Mouse (Mus musculus) layer of hippocampus, adult 11-12 months (tissue): Measurements from ENCODE around the gene Spata13.

Source experiments
- DNase-seq: peaks from one replicate; pipeline ENCODE4 v3.0.0; 2022; ENCODE audit warnings: low spot score

The Spata13 gene

DNA sequence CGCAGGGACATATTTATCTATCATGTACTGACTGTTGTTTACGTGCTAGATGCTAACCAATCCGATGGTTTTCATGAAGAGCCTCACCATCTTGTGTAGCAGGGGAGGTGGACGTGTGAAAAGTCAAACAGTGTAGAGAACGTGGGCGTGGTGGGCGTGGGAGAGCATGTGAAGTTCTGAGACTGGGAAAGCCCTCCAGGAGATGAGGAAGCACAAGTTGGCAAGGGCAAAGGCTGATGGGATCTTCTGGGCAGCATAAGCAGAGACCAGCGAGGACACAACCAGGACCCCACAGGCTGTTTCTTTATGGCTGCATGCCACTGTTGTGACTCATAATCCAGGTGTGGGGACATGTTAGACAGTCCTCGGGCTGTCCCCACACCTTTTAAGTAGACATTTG, 5.4 kb downstream of the Spata13 start:
- no peak for DNase-seq

DNA sequence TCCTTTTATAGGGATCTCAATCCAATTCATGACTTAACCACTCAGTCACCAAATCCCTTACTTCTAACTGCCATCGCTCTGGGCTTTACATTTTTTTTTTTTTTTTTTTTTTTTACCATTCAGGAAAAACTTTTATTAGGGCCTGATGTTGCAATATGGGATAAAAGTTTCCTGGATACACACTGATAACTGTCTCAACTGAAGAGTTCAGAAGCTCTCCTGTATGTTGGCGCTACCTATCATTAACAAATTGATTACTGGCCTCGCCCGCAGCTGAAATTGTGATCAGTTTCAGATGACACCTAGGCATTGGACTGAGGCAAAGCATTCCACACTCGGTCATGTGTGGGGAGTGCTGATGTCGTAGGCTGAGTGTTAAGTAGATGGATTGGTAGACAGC, 7.3 kb downstream of the Spata13 start:
- no peak for DNase-seq

DNA sequence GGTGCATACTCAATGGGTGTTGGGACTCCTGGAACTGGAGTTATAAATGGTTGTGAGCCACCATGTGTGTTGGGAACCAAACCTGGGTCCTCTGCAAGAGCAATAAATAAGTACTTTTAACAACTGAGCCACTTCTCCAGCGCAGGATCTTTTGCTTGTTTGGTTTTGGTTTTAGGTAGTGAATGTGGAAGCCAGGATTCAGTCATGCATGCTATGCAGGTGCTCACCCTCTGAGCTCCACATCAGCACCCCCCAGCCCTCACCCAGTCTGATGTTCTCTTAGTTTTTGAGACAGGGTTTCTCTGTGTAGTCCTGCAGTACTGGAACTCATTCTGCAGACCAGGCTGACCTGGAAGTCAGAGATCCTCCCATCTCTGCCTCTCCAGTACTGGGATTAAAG, 8.3 kb downstream of the Spata13 start:
- DNase-seq: no peak

DNA sequence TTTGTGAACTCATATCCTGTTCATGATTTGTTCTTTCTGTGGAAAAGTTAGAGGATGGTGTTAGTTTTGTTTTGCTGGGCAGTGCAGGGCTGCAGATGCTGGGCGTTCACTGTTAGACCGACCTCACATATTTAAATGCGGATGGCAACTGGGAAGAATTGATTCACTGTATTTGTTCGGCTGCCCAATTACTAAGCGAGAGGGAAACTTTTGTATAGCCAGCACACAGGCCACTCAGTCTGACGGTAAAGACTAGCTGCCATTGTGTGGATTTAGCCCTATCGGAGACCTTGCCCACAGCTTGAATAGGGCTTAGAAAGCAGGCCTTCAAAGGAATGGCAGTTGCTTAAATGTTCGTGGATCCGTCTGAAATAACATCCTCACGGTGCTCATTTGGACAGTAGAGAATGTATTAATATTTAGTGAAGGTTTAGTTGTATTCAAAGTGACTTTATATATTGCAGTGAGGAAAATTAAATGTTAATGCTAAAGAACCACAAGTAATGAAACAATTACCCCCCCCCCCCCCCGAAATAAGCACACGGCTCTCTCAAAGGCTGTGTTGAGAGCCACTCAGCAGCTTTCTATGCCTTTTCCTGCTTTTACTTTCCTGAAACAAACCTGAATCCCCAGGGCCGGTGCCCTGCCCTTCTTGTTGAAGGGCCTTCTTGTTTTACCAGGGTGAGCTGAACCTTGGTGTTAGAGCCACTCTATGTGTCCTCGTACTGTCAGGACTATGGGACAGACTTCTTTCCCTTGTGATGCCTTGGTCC, 9.5 kb downstream of the Spata13 start:
- DNase-seq: no peak

DNA sequence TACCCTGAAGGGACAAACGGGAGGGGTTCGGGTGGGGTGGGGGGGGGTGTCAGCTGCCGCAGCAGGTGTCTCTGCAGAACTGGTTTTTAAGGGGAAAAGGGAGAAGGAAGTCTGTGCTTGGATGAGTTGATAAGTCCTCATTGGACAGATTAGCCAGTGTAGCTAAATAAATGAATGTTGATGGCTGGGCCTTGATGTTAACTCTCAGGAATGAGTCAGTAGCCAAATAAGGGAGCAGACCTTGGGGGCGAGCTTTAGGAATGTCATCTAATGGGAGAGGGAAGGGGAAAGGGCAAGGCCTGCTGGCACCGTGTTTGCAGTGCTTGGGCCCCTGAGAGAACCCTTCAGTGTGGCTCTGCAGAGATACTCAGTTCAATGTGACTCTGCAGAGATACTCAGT, 12.6 kb downstream of the Spata13 start:
- DNase-seq: no peak

DNA sequence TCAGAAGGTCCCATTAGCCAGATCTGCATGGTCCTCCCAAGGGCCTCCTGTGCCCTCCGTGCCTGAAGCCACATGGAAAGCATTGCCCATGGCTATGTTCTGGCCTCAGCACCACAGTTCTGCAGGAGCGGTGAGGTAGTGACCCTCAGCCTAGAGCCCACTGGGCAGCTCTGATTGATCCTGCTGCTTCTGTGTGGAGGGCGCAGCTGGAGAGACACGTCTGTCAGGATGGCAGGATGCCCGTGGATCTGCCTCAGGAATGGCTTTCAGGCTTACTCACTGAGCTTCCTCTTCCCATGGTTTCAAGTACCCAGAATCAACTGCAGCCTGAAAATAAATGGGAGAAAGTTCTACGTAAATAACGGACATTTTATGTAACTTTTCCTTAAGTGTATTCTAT, 14.1 kb downstream of the Spata13 start:
- no peak for DNase-seq

DNA sequence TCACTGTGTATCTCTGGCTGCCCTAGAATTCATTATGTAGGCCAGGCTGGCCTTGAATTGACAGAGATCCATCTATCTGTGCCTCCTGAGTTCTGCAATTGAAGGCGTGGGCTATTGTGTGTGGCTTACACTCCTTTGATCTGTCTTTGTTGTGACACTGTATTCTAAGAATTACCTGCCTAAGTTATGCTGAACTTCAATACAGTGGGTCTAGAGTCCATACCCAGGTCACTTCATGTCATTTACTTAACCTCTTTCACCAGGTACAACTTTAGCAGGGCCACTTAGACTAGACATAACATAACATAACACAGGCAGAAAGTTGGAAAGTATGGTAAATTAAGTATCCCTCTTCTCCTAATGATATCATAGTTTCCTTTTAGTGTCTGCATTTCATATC, 15.2 kb downstream of the Spata13 start:
- no peak for DNase-seq

DNA sequence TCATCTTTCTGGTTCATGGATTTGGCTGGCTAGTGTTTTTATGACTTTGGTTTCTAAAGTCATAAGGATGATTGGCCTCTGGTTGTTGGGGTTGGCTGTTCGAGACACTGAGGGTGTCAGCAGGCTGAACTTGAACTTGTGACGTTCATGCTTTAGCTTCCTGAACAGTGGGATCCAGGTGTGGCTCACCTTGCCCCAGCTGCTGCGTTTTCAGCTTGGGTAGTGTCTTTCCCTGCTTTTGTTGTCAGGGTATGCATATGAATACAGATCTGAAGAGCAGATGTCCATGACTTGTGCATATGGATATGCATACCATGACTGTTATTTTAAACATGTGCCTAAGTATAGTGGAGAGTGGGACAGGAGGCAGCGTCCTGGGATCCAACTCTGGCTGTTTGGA, 19.4 kb downstream of the Spata13 start:
- no peak for DNase-seq

DNA sequence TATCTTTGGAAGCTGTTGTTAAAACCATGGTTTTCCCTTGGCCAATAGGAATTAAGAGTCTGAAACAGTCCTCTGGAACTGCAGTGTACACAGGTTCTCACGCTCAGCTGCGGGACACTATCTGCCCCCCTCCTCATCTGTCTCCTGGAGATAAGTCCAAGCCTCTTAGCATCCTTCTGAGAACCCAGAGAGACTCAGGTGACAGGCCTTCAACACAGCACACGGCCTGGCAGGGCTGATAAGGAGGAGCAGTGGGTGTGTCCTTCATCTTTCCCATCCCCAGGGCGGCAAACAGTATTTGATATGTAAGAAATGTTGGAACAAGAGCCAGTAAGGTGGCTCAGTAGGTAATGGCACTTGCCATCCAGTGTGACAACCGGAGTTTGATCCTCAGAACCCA, 20.2 kb downstream of the Spata13 start:
- DNase-seq: no peak

DNA sequence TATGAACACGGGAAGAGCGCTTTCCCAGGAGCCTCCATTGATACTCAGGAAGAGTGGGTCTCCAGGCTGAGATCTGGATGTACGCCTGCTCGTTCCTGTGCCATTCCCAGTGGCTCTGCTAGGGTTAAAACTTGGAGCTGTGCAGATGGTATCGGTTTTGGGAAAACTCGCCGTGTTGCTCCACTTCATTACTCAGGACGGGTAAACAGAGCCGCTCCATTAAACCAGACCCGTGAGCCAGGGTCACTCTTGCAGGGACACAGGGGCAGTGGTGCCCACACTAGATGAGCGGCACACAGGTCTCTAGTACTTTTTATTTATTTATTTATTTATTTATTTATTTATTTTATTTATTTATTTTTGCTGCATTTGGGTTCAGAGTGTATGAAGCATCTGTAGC, 20.9 kb downstream of the Spata13 start:
- no peak for DNase-seq

DNA sequence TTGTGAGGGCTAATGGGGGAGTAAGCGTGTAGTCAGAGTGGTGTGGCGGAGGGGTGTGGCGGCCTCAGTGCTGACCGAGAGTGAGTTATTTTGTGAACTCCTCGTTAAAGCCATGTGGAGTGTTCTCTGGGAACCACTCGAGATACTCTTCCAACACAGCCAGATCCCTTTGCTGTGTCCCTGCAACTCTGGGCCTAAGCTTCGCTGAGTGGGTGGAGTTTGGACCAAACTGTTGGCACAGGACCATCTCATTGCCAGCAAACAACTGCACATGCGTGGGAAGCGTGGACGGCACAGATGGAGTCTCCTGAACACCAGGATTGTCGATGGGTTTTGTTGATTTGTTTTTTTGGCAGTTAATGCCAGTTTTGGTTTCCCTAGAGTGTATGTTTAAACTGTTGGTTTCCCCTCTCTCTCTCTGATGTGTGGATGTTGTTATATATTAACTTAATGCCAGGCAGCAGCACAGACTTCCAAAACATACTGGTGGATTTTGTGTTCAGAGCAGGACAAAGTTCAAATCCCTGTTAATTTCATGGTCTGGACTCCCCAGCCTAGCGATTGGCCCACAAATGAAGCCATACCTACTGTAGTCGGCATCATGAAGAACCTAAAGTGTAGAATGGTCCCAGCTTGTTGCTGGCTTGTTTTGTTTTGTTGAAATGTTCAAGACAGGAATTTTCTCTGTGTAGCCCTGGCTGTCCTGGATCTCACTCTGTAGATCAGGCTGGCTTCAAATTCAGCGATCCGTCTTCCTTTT, 22.3 kb downstream of the Spata13 start:
- DNase-seq: peak; percentile 87

DNA sequence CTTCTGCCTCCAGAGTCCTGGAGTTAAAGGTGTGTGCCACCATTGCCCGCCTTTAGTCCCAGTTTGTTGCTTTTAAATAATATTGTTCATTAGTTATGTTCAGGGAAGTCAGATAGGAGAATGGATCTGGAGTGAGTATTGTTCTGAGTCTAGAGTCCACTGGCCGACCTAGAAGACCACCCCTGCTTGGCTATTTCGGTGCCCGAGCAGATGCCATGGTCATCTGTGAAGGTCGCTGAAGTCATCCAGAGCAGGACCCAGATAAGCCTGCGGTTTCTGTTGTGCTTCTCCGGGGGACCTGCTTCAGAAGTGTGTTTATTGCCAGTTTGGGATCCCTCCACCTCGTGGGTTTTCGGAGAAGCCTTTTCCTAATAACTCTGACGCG, 22.9 kb downstream of the Spata13 start:
- DNase-seq: no peak

DNA sequence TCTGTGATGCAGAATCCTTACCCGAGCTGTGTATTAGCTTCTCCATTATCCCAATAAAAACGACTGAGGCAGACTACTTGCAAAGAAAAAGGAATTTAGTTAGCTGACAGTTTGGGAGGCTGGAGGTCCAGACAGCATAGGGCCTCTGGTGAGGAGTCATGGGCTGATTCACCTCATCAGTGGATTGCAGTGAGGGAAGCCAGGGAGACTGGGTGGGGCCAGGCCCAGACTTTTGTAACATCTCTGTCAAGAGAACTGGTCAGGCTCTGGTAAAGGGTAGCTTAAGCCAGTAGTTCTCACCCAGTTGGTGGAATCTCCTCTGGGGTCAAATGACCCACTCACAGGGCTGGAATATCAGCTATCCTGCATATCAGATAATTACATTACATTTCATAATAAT, 24.1 kb downstream of the Spata13 start:
- DNase-seq: no peak

DNA sequence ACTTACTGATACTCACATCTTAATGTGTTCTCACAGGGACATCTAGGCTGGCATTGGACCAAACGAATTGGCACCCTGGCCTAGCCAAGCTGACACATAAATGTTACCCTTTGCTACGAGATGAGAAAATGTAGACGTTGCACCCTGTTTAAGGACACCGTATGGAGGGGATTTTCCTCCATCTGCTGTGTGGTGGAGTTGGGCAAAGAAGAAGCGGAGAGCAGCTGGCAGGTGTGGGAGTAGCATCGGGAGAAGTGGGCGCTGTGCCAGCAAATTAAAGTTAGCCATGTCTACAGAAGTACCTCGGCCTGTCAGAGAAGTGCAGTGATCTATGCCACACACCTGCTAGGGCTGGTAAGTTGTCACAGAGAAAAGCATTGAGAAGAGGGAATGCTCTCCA, 25.7 kb downstream of the Spata13 start:
- peak; percentile 82 for DNase-seq

DNA sequence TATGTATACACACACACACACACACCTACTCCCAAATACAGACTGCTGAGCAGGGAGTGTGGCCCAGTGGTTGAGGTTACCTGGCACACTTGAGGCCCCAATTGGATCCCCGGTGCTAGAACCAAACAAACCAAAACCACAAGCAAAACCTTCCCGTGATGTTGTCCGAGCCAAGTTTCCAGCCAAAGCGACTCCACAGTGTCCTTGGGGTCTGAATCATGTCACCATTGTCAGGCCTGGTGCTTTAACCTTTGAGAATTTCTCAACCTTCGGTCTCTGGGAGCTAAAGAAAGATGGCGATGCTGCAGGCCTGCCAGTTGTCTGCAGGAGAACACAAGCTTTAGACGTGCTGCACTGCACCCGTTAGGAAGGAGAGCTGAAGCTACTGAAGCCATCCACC, 26.8 kb downstream of the Spata13 start:
- no peak for DNase-seq

DNA sequence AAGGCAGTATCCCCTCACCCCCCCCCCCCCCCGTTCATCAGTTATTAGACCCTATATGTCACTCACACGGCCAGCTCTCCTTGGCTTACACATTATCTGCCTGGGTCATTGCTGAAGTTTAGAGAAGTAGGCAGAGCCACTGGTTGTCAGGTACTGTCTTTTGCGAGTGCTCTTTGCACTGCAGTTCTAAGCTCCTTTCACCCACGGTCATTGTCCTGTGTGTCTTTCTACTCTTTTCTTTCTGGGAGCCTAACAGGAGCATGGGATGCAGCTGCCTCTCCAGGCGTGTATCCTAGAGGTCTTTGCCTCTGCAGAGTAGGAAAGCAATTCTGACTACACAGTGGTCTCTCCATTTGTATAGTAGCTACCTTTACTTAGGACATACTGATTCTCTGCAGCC, 27.5 kb downstream of the Spata13 start:
- DNase-seq: no peak

DNA sequence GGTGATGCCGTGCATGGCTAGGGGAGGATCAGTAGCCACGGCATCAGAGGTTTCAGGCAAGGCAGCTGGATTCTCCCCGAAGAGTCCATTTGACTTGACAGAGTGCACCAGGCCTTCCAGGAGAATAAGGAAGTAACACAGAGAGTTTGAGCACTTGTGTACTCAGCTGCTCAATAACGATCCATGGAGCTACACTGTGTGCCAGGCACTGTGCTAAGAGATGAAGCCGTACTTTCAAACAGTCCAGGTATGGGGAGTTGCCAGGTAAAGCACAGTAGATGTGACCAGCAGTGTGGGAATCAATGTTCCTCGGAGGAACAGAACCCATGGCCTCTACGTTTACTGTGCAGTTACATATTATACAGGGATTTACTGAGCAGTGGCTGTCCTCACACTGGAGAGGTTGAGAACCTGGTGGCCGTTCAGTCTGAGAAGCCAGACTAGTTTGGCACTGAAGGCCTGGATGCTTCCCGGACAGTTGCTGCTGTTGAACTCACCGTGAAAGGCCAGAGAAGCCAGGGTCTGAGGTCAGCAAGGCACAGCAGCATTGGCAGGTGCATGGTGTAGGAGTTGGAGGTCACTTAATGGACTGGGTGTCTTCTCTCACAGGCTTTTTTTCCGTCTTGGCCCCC, 29.6 kb downstream of the Spata13 start:
- no peak for DNase-seq

DNA sequence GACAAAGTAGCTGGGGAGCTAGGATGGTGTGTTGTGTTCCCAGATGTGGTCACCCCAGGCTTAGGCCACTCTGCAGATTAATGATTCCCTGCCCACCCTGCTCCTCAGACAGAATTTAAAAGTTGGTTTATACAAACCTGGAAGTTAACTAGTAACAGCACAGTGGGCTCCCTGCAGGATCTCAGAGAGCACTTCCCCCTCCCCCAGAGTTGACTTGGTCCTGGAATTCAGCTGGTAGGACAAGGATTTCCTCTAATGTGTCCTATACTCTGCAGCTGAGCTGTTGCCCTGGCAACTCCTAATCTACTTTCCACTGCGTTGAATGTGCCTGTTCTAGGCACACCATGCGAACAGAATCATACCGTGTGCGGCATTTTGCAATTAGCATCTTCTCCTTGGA, 30.8 kb downstream of the Spata13 start:
- DNase-seq: no peak

DNA sequence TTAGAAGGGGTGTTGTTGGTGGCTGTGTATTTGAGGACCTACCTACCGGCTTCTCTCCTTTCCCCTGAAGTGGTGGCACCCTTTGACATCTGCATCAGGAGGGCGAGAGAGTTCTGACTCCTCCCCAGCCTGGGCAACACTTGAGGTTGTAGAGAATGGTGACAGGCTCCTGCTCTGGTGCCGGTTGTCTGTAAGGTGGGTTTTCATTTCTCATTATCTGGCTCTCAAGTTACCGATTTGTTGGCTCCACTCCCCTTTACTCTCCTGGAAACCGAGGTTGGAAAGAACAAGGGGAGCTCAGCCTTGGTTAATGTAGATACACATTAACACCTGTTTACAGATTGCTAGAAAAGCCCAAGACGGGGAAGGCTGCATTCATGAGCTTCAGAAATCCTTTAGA, 31.5 kb downstream of the Spata13 start:
- DNase-seq: no peak

DNA sequence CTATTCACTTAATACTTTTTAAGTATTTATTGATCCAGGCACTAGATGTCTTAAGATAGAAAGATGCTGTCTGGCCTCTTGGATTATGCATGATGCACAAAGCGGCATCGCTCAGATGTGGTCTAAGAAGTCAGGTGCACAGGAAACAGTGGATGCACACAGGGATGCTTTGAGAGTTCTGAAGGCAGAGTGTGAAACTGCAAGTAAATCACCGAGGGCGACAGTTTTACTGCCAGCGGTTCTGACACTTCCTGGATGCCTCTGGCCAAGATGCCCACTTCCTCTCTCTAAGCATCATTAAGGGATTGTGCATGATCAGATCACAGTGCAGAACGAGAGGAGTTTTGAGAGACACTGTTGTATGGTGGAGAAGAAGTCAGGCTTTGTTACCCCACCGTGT, 32.5 kb downstream of the Spata13 start:
- DNase-seq: no peak

DNA sequence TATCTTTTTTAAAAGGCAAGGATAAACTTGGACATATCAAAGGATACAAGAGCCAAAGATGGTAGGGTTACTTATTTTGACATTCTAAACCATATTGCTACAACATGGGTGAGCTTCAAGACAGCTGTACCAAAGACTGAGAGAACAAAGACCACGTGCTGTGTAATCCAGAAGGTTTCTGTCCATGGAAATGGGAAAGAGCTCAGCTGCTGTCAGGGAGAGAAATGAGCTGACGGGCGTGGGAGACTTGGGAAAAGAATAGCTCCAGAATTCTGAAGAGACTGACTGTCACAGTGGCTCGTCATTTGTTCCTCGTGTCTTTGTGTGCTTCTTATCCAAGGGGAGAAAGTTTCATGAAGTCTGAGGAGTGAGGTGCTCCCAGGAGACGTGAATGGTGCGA, 36.4 kb downstream of the Spata13 start:
- DNase-seq: peak; percentile 37

DNA sequence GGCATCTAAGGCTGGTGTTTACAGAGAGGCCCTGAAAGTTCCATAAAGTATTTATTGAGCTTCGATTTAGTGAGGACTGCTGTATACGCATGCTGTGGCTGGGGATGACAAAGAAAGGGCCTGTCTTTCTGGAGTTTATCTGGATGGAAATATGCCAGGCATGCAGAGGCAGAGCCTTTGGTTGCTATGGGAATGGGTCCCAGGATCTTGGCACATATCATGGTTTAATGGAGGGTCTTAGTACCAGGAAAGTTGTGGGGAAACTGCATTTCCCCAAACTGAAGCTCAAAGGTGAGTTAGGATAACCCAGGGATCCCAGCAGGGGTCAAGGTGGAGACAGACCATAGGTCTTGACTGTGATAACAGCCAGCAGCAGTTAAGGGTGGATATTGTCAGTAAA, 37.7 kb downstream of the Spata13 start:
- no peak for DNase-seq

DNA sequence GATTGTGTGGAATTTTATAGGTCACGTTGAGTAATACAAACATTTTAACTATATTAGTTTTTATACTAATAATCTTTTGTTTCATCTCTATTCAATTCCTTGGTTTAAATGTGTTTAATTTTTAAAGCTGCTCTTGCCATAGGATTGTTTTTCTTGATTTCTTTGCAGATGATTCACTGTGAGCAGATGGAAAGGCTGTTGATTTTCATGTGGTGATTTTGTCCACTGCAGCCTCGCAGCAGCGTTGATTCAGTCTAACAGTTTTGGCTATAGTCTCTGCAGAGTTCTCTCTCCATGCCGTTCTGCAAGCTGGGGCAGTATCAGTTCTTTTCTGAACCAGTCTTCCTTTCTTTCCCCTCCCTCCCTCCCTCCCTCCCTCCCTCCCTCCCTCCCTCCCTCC, 41.9 kb downstream of the Spata13 start:
- DNase-seq: no peak
